Mouse (Mus musculus) ES-E14 (cell line): Measurements from ENCODE around the gene Misp. TPM values are rescaled to one million over a fixed set of nuclear protein-coding genes. Genes with fewer than 3 reads are reported as not detected.

ENCODE experiments used
- DNase-seq: peaks from one replicate; pipeline ENCODE4 v3.0.0-alpha.2; 2013; ENCODE audit warnings: low read depth, low spot score
- H3K27ac ChIP-seq: 2 replicates; pipeline ENCODE4 v1.5.1; 2012; ENCODE audit warnings: low read depth, mild to moderate bottlenecking, low read length, moderate library complexity, mixed read lengths; ENCODE audit not compliant: poor library complexity, insufficient read depth, severe bottlenecking
- H3K36me3 ChIP-seq: 2 replicates; pipeline ENCODE4 v1.6.1; 2012; ENCODE audit warnings: mild to moderate bottlenecking, low read length, moderate library complexity, mixed read lengths; ENCODE audit not compliant: control insufficient read depth, poor library complexity, insufficient read depth, severe bottlenecking
- H3K4me1 ChIP-seq, 2 experiments: fragments of 150-350 bp in 1 of 2; sonication (generic) in 1 of 2; 2 replicates each; pipeline ENCODE4 v1.6.1; 2012; ENCODE audit warnings: low read length in 2 of 2, mild to moderate bottlenecking in 1 of 2, mixed read lengths in 1 of 2; ENCODE audit not compliant: control insufficient read depth in 2 of 2, insufficient read depth in 2 of 2, poor library complexity in 1 of 2
- H3K4me3 ChIP-seq, 2 experiments: fragments of 150-350 bp in 1 of 2; sonication (generic) in 1 of 2; 2 replicates each; pipeline ENCODE4 v1.5.1; 2012; ENCODE audit warnings: low read length in 2 of 2, low read depth in 1 of 2, mild to moderate bottlenecking in 1 of 2, mixed read lengths in 1 of 2; ENCODE audit not compliant: insufficient read depth in 1 of 2, poor library complexity in 1 of 2, severe bottlenecking in 1 of 2
- H3K9ac ChIP-seq: 2 replicates; pipeline ENCODE4 v1.6.1; 2012; ENCODE audit warnings: low read depth, mild to moderate bottlenecking, low read length, mixed read lengths; ENCODE audit not compliant: poor library complexity, insufficient read depth, severe bottlenecking
- H3K9me3 ChIP-seq: fragments of 150-350 bp; sonication (generic); 2 replicates; pipeline ENCODE4 v1.6.1; 2012; ENCODE audit warnings: low read depth, mild to moderate bottlenecking, low read length; ENCODE audit not compliant: control insufficient read depth, insufficient read depth
- CHD2 ChIP-seq: IDR thresholded peaks from 2 replicates; pipeline ENCODE4 v1.6.1; 2014; ENCODE audit warnings: mild to moderate bottlenecking, low read depth, low read length, inconsistent platforms
- HCFC1 ChIP-seq: IDR thresholded peaks from 2 replicates; pipeline ENCODE4 v1.6.1; 2012; ENCODE audit warnings: low read length, inconsistent platforms, borderline replicate concordance; ENCODE audit not compliant: insufficient read depth
- MAFK ChIP-seq: IDR thresholded peaks from 2 replicates; pipeline ENCODE4 v1.6.1; 2014; ENCODE audit warnings: mild to moderate bottlenecking, low read depth, low read length, inconsistent platforms; ENCODE audit not compliant: insufficient read depth
- ZC3H11A ChIP-seq: IDR thresholded peaks from 2 replicates; pipeline ENCODE4 v1.6.1; 2012; ENCODE audit warnings: low read depth, mild to moderate bottlenecking, inconsistent platforms, low read length, borderline replicate concordance
- ZNF384 ChIP-seq: IDR thresholded peaks from 2 replicates; pipeline ENCODE4 v1.6.1; 2012; ENCODE audit warnings: low read depth, low read length, inconsistent platforms
- in situ Hi-C, 2 experiments: fragments of 600-800 bp; cut with MboI; formaldehyde crosslinking; loops; one replicate each; pipeline ENCODE4 v1.15.1; 2025; ENCODE audit warnings: low sequenced_read_pairs in 2 of 2, inconsistent platforms in 1 of 2; ENCODE audit not compliant: unreplicated experiment in 2 of 2
- total RNA-seq: library from RNA; depleted of rRNA; stranded (reverse); fragments of 300-350 nt; gene quantifications from 2 replicates; pipeline ENCODE4 v1.2.3, GENCODE M21; 2012

The Misp gene
- total RNA-seq, 1 experiment: 1.7 TPM

- H3K27ac ChIP-seq: no peak overlapping the region
- TF ChIP-seq MAFK (no peak), CHD2 (no peak), ZC3H11A (no peak), ZNF384 (no peak), HCFC1 (no peak)
- H3K9me3 ChIP-seq: no peaks in the 10 kb centered on the region
- no peak for DNase-seq
- H3K4me3 ChIP-seq: peak overlapping the region in 1 of 2 experiments; percentile 20; a peak in 1 of 4 replicates
- no peak overlapping the region for H3K9ac ChIP-seq
- in situ Hi-C loops: no loop called here
- H3K4me1 ChIP-seq: peaks cover 0 to 19% of the 10 kb centered on the region in 2 experiments; a peak in 2 of 4 replicates
- H3K36me3 ChIP-seq: no peaks in the 10 kb centered on the region
Observed at GRCm38 (mm10) chr10:79778006-79778405, 42.8 kb upstream of the Misp start.

GRCm38 (mm10) chr10:79779193-79779592 lies 41.6 kb upstream of the Misp start:
- no peak for DNase-seq
- Histone ChIP-seq H3K4me1 (peaks cover 0 to 21% of the 10 kb centered on the region in 2 experiments; a peak in 2 of 4 replicates), H3K27ac (no peak overlapping the region), H3K4me3 (no peak overlapping the region), H3K9ac (no peak overlapping the region), H3K9me3 (no peaks in the 10 kb centered on the region), H3K36me3 (no peaks in the 10 kb centered on the region)
- in situ Hi-C loops: no loop called here
- no peak for TF ChIP-seq MAFK
- no peak for TF ChIP-seq CHD2
- no peak for TF ChIP-seq HCFC1
- TF ChIP-seq ZC3H11A: no peak
- no peak for TF ChIP-seq ZNF384

- Histone ChIP-seq H3K9me3 (no peaks in the 10 kb centered on the region), H3K36me3 (no peaks in the 10 kb centered on the region), H3K4me1 (peaks cover 0 to 26% of the 10 kb centered on the region in 2 experiments; a peak in 2 of 4 replicates), H3K9ac (no peak overlapping the region), H3K27ac (no peak overlapping the region), H3K4me3 (peak overlapping the region; percentile 65 to 69)
- in situ Hi-C loops: no loop called here
- TF ChIP-seq HCFC1 (0 out of 2 replicates have a peak, but pooled peaks have one; percentile 8), ZC3H11A (no peak)
- DNase-seq: peak; percentile 100
Observed at GRCm38 (mm10) chr10:79779784-79780663, 40.8 kb upstream of the Misp start.

GRCm38 (mm10) chr10:79780664-79781015 lies 40.1 kb upstream of the Misp start:
- no peak overlapping the region for H3K9ac ChIP-seq
- DNase-seq: peak; percentile 93
- in situ Hi-C loops: no loop called here
- no peak for TF ChIP-seq HCFC1
- TF ChIP-seq ZNF384: no peak
- no peak for TF ChIP-seq ZC3H11A
- H3K36me3 ChIP-seq: no peaks in the 10 kb centered on the region
- H3K27ac ChIP-seq: no peak overlapping the region
- no peaks in the 10 kb centered on the region for H3K9me3 ChIP-seq
- peak overlapping the region; percentile 65 to 69 for H3K4me3 ChIP-seq
- H3K4me1 ChIP-seq: peaks cover 0 to 26% of the 10 kb centered on the region in 2 experiments; a peak in 2 of 4 replicates
